Mouse (Mus musculus) lung, postnatal 25 days (tissue): Measurements from ENCODE around the gene Gm17190.
"Not testable (repeated sequence)": the region's sequence is repeated elsewhere in the genome, so short reads cannot be mapped to it uniquely, and the experiment has no call there.

Experiments used
- DNase-seq: peaks from one replicate; pipeline ENCODE4 v3.0.0; 2022; ENCODE audit warnings: low spot score

The Gm17190 gene

DNA sequence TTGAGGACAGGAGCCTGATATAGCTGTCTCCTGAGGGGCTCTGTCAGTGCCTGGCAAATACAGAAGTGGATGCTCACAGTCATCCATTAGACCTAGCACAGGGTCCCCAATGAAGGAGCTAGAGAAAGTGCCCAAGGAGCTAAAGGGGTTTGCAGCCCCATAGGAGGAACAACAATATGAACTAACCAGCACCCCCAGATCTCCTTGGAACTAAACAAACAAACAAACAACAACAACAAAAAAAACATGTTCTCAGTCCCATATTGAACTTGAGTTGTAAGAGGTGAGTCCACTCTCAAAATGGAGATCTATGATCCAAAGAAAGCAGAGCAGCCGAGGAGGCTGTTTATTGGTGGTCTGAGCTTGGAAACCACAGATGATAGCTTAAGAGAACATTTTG is at the start of gene Gm17190:
Gm17190 (plus strand) TSS at position 301 of the 400 bp plus-strand sequence.
- DNase-seq, result not testable (repeated sequence)

GRCm38 (mm10) chr13:96039536-96039935 is 42.3 kb upstream of the Gm17190 start:
- DNase-seq, result no peak

DNA sequence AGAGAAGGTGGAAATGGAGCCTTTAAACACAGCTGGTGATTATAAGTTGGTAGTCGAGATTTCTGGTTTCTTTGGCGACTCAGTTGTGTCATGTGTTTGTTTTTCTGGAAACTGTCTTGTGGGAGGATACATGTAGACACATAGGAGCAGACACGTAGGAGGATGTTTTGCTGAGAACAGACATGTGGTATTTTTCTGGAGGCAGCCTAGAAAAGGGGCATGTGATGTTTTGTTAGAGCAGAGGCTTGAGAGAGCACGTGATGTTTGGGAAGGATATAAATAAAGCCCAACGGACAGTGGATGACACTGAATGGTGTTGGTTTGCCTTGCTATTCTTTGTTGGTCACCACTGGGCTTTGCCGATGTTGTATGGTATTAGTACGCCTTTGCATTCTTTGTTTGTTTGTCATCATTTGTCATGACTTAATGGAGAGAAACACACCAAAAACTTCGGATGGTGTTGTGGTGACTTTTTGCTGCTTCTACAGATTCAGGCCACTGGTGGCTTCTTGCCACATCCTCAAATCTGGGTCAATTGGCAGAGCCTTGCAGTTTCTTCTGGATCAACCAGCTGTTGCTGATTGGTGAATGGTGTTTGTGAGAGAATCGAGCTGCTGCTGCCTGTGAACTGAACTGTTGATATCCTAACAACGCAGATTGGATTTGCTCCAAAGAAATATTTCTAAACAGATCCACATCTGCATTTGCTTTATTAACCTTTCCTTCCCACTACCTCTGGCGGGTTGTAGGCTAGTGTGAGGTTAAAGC is 41.4 kb upstream of the Gm17190 start:
- DNase-seq, result peak; percentile 14

DNA sequence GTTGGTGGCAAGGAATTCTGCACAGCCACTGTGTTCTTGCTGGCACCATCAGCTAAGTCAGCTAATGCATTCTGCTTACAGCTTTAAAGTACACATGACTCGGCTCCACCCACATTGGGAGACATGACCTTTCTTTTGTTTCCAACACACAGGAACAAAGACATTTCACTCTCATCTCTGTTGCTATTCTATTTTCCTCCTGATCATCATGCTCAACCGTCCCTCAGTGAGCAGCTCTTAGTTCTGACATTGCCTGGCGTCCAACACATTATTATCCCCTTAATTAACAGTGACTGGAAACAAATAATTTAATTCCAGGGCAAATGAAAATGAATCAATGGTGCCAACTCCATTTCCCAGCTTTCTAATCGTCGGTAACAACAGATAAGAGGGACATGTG is 36.5 kb upstream of the Gm17190 start:
- DNase-seq, result no peak

GRCm38 (mm10) chr13:96052755-96053154 is 29.1 kb upstream of the Gm17190 start:
- DNase-seq, result no peak

GRCm38 (mm10) chr13:96073555-96073954 is 8.3 kb upstream of the Gm17190 start:
- DNase-seq, result no peak

DNA sequence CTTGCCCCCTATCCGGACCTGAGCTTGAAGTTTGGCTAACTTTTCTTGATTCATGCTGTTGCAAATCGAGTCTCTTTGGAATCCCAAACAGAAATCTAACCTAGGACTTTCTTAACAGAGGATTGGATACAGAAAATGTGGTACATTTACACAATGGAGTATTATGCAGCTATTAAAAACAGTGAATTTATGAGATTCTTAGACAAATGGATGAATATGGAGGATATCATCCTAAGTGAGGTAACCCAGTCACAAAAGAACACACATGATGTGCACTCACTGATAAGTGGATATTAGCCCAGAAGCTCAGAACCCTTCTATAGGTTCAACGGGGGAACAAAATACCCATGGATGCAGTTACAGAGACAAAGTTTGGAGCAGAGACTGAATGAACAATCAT is 578 bp upstream of the Gm17190 start, which contains the start of gene Gm20075:
Gm20075 (minus strand) TSS at position 101 of the 400 bp plus-strand sequence.
- not testable (repeated sequence) for DNase-seq

DNA sequence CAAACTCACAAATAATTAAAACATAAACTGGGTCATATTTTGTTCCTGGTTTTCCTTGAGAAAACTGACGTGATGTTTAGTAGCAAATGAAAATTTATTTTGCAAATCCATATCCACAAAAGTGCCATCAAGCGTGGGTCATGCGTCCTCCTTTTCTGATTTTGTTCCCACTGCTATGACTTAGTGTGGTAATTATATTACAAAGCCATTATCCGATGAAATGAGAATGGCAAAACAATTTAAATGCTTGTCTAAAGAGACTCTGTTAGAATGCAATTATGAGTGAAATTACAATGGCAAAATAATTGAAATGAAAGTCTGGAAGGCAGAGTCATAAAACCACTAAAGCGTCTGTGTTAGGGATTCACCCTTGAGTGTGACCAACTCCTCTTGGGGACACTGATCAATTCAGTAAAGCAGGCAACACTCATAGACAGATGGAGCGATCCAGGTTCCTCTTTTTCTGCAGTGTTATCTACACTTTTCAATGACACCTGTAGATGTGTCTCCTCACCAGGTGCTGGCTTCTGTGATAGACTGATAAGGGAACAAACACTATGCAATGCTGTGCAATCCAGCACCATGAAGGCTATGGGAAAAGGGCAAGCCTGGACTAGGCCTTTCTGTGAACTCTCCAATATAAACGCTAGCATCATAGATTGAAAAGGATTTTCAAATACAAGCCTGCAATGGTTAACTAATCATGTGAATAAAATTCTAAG is 3.9 kb downstream of the Gm17190 start:
- no peak for DNase-seq

- no peak for DNase-seq
Measured at GRCm38 (mm10) chr13:96090929-96091328, 9.1 kb downstream of the Gm17190 start.

GRCm38 (mm10) chr13:96106367-96106766 is 24.5 kb downstream of the Gm17190 start:
- DNase-seq, result no peak

GRCm38 (mm10) chr13:96110767-96111166 is 28.9 kb downstream of the Gm17190 start:
- DNase-seq, result no peak

DNA sequence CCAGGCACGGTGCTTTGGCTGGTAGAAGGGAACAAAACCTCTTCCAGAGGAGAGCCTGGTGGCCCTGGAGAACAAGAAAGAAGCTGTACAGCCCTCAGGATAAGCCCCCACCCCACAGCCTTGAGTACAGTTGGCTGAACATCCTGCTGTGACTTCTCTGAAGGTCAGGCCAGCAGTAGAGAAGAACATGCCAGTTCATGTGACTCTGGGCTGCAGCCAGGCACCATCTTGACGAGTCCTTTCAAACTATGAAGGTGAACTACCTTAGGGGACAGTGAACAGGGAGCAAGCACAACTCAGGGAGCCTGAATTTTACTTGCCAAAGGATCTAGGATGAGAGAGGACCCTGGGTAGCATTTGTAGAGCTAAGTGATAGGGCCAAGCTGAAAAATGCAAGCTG is 30.9 kb downstream of the Gm17190 start:
- no peak for DNase-seq

- DNase-seq, result no peak
Measured at GRCm38 (mm10) chr13:96125011-96125410, 43.2 kb downstream of the Gm17190 start.

GRCm38 (mm10) chr13:96126669-96127068 is 44.8 kb downstream of the Gm17190 start:
- DNase-seq, result no peak

DNA sequence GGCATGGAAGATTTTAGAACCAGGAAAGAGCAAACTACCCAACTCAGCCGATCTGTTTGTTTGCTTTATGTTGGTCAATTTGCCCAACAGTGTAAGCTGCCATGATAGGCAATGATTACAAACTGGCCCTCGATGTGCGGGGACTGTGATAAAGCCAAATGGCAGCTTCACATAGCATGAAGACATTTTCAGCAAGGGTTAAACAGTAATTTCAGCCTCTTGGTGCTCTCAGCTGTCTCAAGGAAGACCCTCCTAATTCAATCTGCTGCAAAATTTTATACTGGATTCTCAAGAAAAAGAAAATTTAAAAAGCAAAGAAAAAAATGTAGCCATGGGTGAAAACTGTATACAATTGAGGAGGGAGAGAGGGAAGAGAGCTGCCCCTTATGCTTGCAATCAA is 47.2 kb downstream of the Gm17190 start:
- no peak for DNase-seq

GRCm38 (mm10) chr13:96131050-96131449 is 49.2 kb downstream of the Gm17190 start:
- DNase-seq, result no peak

DNA sequence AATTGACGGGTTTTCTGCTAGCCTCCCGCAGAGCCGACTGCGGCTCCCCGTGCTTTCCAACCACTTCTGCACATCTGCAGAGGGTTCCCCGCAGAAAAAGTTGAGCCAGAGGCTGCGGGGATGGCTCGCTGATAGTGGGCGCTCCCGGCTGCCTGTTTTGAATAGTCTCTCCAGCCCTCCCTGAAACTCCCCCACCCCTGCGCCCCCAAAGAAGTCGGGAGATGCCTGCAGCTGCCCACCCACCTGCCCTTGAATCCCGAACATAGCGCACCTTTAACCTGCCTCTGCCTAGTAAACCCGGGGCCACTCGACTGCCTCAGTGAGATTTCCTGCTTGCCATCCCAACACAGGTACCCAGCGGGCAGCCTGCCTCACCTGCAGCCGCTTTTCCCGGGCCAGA is 50.1 kb downstream of the Gm17190 start:
- no peak for DNase-seq

DNA sequence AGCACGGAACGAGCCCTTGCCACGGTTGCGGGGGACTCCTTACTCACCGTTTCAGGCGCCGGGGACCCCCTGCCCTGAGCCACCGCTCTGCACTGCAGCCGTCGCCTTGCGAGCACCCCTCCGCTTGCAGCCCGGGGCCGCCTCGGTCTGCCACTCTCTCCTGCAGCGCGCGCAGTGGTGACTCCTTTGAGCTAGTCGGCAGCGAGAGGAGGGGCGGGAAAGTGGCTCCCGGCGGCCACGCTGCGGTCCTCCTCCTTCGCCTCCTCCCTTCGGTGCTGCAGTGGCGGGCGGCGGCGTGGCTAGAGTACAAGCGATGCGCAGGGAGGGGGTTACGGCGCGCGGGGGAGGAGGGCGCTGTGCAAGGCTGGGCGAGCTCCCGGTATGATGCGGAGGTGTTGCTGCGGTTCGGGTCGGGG is 50.6 kb downstream of the Gm17190 start, which contains the start of gene Sv2c:
Sv2c (minus strand) TSS at position 177 of the 416 bp plus-strand sequence.
- no peak for DNase-seq
